Mouse (Mus musculus) layer of hippocampus, adult 18-20 months (tissue): Measurements from ENCODE around the gene Fmod. TPM values are rescaled to one million over a fixed set of nuclear protein-coding genes. Genes with fewer than 3 reads are reported as not detected.

Experiments
- DNase-seq, 2 experiments: peaks; one replicate each; pipeline ENCODE4 v3.0.0; 2022; ENCODE audit warnings: low spot score in 2 of 2
- total RNA-seq, 2 experiments: library from RNA; stranded (reverse); gene quantifications; 2 replicates each; pipeline ENCODE4 v1.2.3; 2021

The Fmod gene
- total RNA-seq, 2 experiments from 2014 or later = 3.9 to 5.2 TPM

GRCm38 (mm10) chr1:134074606-134075005, 37.6 kb downstream of the Fmod start:
- no peak for DNase-seq

DNA sequence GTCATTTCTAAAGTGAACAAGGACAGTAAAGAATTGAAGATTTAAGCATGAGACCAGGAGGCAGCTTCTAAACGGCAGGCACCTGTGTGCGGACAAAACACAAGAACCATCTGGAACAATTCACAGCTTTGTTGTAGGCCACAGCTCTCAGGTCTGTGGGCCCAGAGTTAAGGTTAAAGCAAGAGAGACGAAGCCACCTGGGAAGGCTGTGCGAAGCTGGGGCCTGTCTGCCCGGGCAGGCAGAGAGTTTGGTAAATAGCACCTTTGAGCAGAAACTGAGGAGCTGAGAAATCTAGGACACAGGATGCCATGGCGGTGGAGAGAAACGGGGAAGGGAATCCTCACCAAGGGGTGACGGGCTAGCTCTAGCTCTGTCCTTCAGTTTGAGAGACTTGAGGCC, 38.5 kb downstream of the Fmod start:
- DNase-seq = no peak

DNA sequence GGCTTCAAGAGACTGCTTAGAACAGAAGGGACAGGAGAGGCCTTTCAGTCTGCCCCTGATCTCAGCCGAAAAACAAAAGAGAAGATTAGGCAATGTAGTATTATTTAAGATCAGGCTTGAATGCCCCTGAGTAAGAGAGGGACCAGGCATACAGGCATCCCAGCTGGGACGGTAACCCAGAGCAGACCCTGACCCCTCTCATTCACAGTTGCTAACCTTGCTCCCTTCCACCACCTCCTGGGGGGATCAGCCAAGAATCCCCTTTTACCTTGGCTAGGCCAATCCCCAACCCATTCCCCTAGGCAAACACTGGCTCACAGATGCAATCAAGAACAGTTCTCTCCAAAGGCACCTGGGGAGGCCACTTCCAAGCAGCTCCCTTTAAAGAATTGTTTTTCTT, 39.7 kb downstream of the Fmod start:
- no peak for DNase-seq

GRCm38 (mm10) chr1:134077389-134078060, 40.5 kb downstream of the Fmod start:
- no peak for DNase-seq

GRCm38 (mm10) chr1:134078061-134078795, 41.2 kb downstream of the Fmod start:
- peak; percentile 30 to 75 for DNase-seq

DNA sequence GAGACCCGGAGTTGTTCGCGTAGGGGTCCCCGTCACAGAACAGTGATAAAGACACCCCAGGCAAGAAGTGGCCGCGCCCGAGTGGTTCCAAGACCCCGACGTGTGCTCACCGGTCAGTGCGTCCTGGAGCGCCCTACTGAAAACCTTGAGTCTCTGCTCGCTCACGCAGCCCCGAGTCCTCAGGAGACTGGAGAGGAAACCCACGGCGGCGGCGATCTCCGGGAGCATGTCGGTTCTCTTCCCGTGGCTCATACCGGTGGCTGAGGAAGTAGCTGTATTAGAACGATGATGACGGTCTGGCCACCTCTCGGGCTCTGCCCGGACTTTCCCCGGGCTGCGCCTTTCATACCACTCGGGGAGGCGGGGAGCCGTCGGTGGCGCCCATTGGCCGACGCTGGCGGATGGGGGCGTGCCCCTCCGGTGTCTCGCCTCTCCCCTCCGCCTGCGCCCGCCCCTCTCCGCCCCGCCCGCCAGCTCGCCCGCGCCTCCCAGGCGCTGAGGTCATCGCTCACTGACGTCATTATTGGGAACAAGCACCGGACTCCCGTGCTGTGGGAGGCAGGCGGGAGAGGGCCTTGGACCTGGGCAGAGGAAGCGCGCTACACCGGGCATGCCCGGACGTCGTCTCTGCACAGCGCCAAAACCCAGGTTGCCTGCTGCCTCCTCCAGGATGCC, 41.9 kb downstream of the Fmod start, which contains the start of gene Btg2:
Gene Btg2, minus strand, starts transcription at position 319 of the 675 bp plus-strand sequence.
- DNase-seq = peak; percentile 95 to 97

GRCm38 (mm10) chr1:134079477-134080163, 42.6 kb downstream of the Fmod start:
- DNase-seq = no peak

- no peak for DNase-seq
These were observed 43.4 kb downstream of the Fmod start for GRCm38 (mm10) chr1:134080406-134080805.

GRCm38 (mm10) chr1:134080881-134081450, 43.9 kb downstream of the Fmod start:
- no peak for DNase-seq

- peak; percentile 70 to 88 for DNase-seq
These were observed 46.0 kb downstream of the Fmod start for GRCm38 (mm10) chr1:134082987-134083516.

- no peak for DNase-seq
These were observed 46.6 kb downstream of the Fmod start for GRCm38 (mm10) chr1:134083676-134084075.

GRCm38 (mm10) chr1:134084128-134084527, 47.1 kb downstream of the Fmod start:
- no peak for DNase-seq

GRCm38 (mm10) chr1:134086017-134086416, 49.0 kb downstream of the Fmod start:
- no peak for DNase-seq

GRCm38 (mm10) chr1:134086811-134087398, 49.9 kb downstream of the Fmod start:
- DNase-seq = no peak

DNA sequence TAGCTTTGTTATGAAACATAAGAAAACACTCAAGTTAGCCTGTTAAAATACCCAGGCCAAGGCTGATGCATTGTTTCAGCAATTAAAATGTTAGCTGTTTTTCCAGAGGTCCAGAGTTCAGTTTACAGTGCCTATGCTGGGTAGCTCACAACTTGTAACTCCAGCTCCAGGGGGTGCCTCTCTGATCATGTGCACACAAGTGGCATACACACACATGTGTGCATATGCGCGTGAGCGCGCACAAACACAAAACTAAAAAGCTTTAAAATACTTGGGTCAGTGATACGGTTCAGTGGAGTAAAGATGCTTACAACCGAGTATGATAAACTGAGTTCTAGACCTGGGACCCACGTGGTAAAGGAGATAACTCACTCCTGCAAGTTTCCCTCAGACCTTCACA, 52.0 kb downstream of the Fmod start:
- no peak for DNase-seq

GRCm38 (mm10) chr1:134091851-134092250, 54.8 kb downstream of the Fmod start:
- no peak for DNase-seq

DNA sequence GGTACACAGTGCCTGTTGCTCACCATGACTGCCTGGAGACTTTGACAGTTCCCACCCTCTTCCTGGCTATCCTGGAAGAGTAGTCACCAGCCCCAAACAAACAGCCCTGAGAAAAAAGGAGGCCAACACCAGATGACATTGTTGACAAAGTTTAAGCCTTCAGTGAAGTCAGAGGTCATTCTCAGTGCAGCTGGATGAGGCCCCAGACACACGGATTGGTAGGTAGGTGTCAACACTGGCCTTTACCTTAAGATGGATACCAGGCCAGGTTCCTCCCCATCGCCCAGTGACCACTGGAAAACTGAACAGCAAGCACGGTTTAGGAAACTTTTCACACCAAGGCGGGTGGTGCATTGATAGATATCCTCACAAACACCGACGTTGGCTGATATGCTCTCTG, 55.3 kb downstream of the Fmod start:
- no peak for DNase-seq

DNA sequence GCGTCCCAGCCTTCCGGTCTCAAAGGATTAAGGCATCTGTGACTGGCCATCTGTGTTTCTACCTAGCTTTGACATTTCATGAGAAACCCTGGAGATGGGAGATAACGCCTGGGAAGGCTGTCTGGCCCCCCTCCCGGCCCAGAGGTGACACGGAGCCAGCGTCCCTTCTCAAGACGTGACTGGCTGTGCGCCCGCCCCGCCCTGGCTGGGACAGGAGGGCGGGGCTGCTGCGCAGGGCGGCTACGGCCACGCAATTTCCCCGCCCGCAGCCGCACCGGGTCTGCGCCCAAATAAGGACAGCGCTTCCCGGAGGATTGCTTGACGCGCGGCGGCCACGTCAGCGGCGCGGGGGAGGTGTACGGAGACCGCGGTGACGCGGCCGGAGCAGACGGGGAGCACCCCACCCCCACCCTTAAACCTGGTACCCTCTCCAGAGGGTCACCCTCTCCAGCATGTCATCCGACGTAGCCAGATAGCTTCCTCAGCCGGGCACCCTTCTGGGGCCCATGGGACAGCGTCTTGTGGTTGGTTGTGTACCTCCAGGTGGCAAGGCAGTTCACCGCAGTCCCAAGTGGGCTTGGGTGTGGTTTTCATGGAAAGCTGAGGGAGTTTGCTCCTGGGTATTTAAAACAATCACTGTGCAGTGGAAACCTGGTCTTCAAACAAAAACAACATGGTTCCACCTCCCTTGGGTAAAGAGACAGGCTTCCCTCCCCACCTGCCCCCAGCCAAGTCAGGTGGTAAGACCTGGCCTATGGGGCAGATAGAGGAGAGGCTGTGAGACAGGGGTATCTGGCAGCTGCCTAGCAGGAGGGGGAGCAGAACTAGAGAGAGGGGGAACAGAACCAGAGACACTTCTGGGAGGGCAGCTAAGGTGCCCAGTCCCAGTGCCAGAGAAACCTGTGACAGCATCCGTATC, 56.1 kb downstream of the Fmod start:
- peak; percentile 86 to 92 for DNase-seq

DNA sequence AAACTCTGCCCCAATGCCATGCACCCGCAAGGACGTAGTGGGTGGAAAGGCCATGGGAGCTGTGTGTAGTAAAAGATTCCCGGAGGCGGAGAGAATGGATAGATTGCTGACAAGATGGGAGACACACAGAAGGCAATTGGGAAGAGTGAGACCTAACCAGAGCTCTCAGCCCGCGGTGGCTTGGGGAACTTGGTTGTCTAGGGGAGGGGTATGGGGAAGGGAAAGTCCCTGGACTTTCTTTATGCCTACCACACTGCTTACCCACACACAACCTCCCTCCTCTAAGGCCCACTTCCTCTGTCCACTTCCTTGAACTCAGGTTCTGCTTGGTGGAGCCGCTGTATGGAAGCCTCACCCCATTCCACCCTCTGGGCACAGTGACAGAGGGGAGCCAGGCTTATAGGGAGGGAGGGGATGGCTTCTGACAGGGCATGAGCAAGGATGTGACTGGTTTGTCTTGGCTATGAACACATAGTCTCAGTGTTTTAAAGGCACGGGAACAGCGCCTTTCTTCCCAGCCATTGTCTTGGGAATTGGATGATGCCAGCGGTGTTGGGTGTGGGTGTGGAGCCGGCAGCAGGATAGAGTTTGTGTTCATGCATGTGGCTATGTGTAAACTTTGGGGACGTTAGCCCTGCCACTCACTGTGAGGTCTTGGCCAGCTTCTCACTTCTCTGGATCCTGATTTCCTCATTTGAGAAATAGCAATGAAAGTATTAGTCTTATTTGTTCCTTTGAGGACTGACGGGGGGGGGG, 56.9 kb downstream of the Fmod start:
- no peak for DNase-seq
